Comparison of ENCODE assay signal across 8 mouse cellular contexts in genomic region chr4:141874601-141875460, GRCm38 (mm10). TPM values are rescaled to one million over a fixed set of nuclear protein-coding genes. Genes with fewer than 3 reads are reported as not detected.
A peak's percentile ranks its signal among the peaks of the same experiment; 100 is the strongest.
DNase-seq lines count a peak whose midpoint lies in the region; ATAC-seq and TF ChIP-seq lines count a peak whose summit lies in the region.

Gene Efhd2 (minus strand): TSS chr4:141874920.

- 1% methylated on average over 73 of the region's 73 CpGs for WGBS in bone marrow, adult 2 months
- under 1% methylated on average over 73 of the region's 73 CpGs for WGBS in embryonic facial prominence, embryonic 15.5 days
- under 1% methylated on average over 73 of the region's 73 CpGs for WGBS in heart, embryonic 10.5 days
- WGBS in kidney, embryonic 15.5 days, result under 1% methylated on average over 73 of the region's 73 CpGs
- under 1% methylated on average over 64 of the region's 73 CpGs for WGBS in liver, embryonic 13.5 days (ENCODE audit: insufficient replicate concordance)
- WGBS in stomach, postnatal 0 days, result under 1% methylated on average over 37 of the region's 73 CpGs

- peak within 1 kb of the TSS; percentile 55; the same call in 1 of the 2 replicates for H3K27ac ChIP-seq in bone marrow, adult 2 months (ENCODE audit: control insufficient read depth, insufficient read depth, low read depth, low read length, poor library complexity)
- H3K27ac ChIP-seq in embryonic facial prominence, embryonic 15.5 days (replicated peaks), result no peak within 1 kb of the TSS
- peak within 1 kb of the TSS; percentile 93 for H3K27ac ChIP-seq in heart, embryonic 10.5 days
- H3K27ac ChIP-seq in kidney, embryonic 15.5 days, result 0 out of 2 replicates have a peak within 1 kb of the TSS, but pooled peaks have one; percentile 2
- H3K27ac ChIP-seq in liver, embryonic 13.5 days, result peak within 1 kb of the TSS; percentile 91
- H3K27ac ChIP-seq in stomach, postnatal 0 days (replicated peaks), result peak within 1 kb of the TSS; percentile 83

- TF ChIP-seq EP300 in stomach, postnatal 0 days (optimal IDR thresholded peaks at IDR 0.05), result no peak

- H3K4me1 ChIP-seq in bone marrow, adult 2 months (ENCODE audit: control insufficient read depth, insufficient read depth, low read length), result peaks cover 4% of the 10 kb centered on the region
- H3K4me1 ChIP-seq in embryonic facial prominence, embryonic 15.5 days, result peaks cover 40% of the 10 kb centered on the region
- H3K4me1 ChIP-seq in heart, embryonic 10.5 days, result peaks cover 74% of the 10 kb centered on the region
- peaks cover 49% of the 10 kb centered on the region for H3K4me1 ChIP-seq in kidney, embryonic 15.5 days
- peaks cover 64% of the 10 kb centered on the region for H3K4me1 ChIP-seq in liver, embryonic 13.5 days (replicated peaks)
- peaks cover 9% of the 10 kb centered on the region for H3K4me1 ChIP-seq in stomach, postnatal 0 days (replicated peaks; ENCODE audit: control insufficient read depth, insufficient read depth)

- no peak for TF ChIP-seq CTCF in bone marrow, adult 2 months (IDR thresholded peaks at IDR 0.05; ENCODE audit: control insufficient read depth, insufficient read depth, low read length)
- peak; percentile 51 for TF ChIP-seq CTCF in stomach, postnatal 0 days (IDR thresholded peaks at IDR 0.05; ENCODE audit: low read depth)

- DNase-seq in CD4-positive helper T cell, adult 2 months (ENCODE audit: low read depth, low spot score), result peak; percentile 84
- peak; percentile 98 for DNase-seq in heart, embryonic 10.5 days (ENCODE audit: low spot score)
- DNase-seq in liver, embryonic 13.5 days, result peak; percentile 84
- peak; percentile 74 for DNase-seq in neural tube, embryonic 10.5 days (ENCODE audit: extremely low spot score, low spot score)
- peak; percentile 86 for DNase-seq in stomach, postnatal 0 days (ENCODE audit: low spot score)

- H3K36me3 ChIP-seq in embryonic facial prominence, embryonic 15.5 days, result no peaks in the 10 kb centered on the region
- peaks cover 24% of the 10 kb centered on the region for H3K36me3 ChIP-seq in heart, embryonic 10.5 days
- peaks cover 3% of the 10 kb centered on the region; the same call in 1 of the 2 replicates for H3K36me3 ChIP-seq in kidney, embryonic 15.5 days
- H3K36me3 ChIP-seq in liver, embryonic 13.5 days, result peaks cover 27% of the 10 kb centered on the region
- no peaks in the 10 kb centered on the region for H3K36me3 ChIP-seq in stomach, postnatal 0 days (ENCODE audit: control insufficient read depth, insufficient read depth, low read length)

- no peaks in the 10 kb centered on the region for H3K9me3 ChIP-seq in embryonic facial prominence, embryonic 15.5 days (replicated peaks)
- no peaks in the 10 kb centered on the region for H3K9me3 ChIP-seq in heart, embryonic 10.5 days
- H3K9me3 ChIP-seq in kidney, embryonic 15.5 days (replicated peaks), result no peaks in the 10 kb centered on the region
- no peaks in the 10 kb centered on the region for H3K9me3 ChIP-seq in liver, embryonic 13.5 days (replicated peaks)
- H3K9me3 ChIP-seq in stomach, postnatal 0 days (ENCODE audit: control insufficient read depth, low read length), result no peaks in the 10 kb centered on the region

- H3K4me3 ChIP-seq in bone marrow, adult 2 months (replicated peaks; ENCODE audit: control insufficient read depth, low read depth, low read length), result peak within 1 kb of the TSS; percentile 83
- peak within 1 kb of the TSS; percentile 71 for H3K4me3 ChIP-seq in embryonic facial prominence, embryonic 15.5 days (replicated peaks)
- peak within 1 kb of the TSS; percentile 74 for H3K4me3 ChIP-seq in heart, embryonic 10.5 days
- H3K4me3 ChIP-seq in kidney, embryonic 15.5 days (replicated peaks), result peak within 1 kb of the TSS; percentile 71
- peak within 1 kb of the TSS; percentile 91 for H3K4me3 ChIP-seq in liver, embryonic 13.5 days (replicated peaks)
- H3K4me3 ChIP-seq in stomach, postnatal 0 days (ENCODE audit: low read depth, low read length), result peak within 1 kb of the TSS; percentile 88

- H3K9ac ChIP-seq in embryonic facial prominence, embryonic 15.5 days, result peak within 1 kb of the TSS; percentile 74
- H3K9ac ChIP-seq in kidney, embryonic 15.5 days, result peak within 1 kb of the TSS; percentile 53
- H3K9ac ChIP-seq in liver, embryonic 13.5 days, result peak within 1 kb of the TSS; percentile 94
- H3K9ac ChIP-seq in stomach, postnatal 0 days (ENCODE audit: low read length), result peak within 1 kb of the TSS; percentile 90

- TF ChIP-seq POLR2A in bone marrow, adult 2 months (IDR thresholded peaks at IDR 0.05; ENCODE audit: borderline replicate concordance, control insufficient read depth, low read depth, low read length), result peak; percentile 85; the same call in 1 of the 2 replicates

- peak; percentile 89 for ATAC-seq in embryonic facial prominence, embryonic 15.5 days (ENCODE audit: insufficient number of reproducible peaks, low FRiP score, low TSS enrichment, low read depth)
- peak; percentile 93 for ATAC-seq in kidney, embryonic 15.5 days (replicated peaks; ENCODE audit: low FRiP score)
- ATAC-seq in liver, embryonic 13.5 days (ENCODE audit: low read depth), result peak; percentile 89
- ATAC-seq in stomach, postnatal 0 days (ENCODE audit: low FRiP score, low TSS enrichment), result peak; percentile 80

- peak within 1 kb of the TSS; percentile 95 for H3K4me2 ChIP-seq in embryonic facial prominence, embryonic 15.5 days (replicated peaks)
- H3K4me2 ChIP-seq in kidney, embryonic 15.5 days, result peak within 1 kb of the TSS; percentile 96
- peak within 1 kb of the TSS; percentile 97 for H3K4me2 ChIP-seq in liver, embryonic 13.5 days
- H3K4me2 ChIP-seq in stomach, postnatal 0 days (replicated peaks; ENCODE audit: low read depth), result peak within 1 kb of the TSS; percentile 95

- peaks cover 11% of the 10 kb centered on the region for H3K27me3 ChIP-seq in embryonic facial prominence, embryonic 15.5 days
- H3K27me3 ChIP-seq in heart, embryonic 10.5 days (ENCODE audit: insufficient read depth, poor library complexity, severe bottlenecking), result no peaks in the 10 kb centered on the region
- H3K27me3 ChIP-seq in kidney, embryonic 15.5 days, result peaks cover 17% of the 10 kb centered on the region
- H3K27me3 ChIP-seq in liver, embryonic 13.5 days, result peaks cover 26% of the 10 kb centered on the region
- H3K27me3 ChIP-seq in stomach, postnatal 0 days (ENCODE audit: control insufficient read depth, insufficient read depth, low read length), result no peaks in the 10 kb centered on the region

RNA-seq across cellular contexts. Expression of gene Efhd2, which starts in this region (rescaled TPM):
- 15.9 and 23.8 TPM in 2 replicates for polyA plus RNA-seq in bone marrow, adult 2 months (2011; ENCODE audit: insufficient read depth, insufficient read length, low replicate concordance, missing spikeins)
- 81.7 and 83.2 TPM in 2 replicates for polyA plus RNA-seq in embryonic facial prominence, embryonic 15.5 days (2015; fragmentation: Nextera tagmentation; extraction: Ambion mirVana)
- 139 and 151 TPM in 2 replicates for polyA plus RNA-seq in heart, embryonic 10.5 days (2016; fragmentation: Nextera tagmentation; extraction: Ambion mirVana)
- polyA plus RNA-seq in kidney, embryonic 15.5 days (2015; fragmentation: Nextera tagmentation; extraction: Ambion mirVana), result 53.9 and 56.7 TPM in 2 replicates
- polyA plus RNA-seq in liver, embryonic 13.5 days (2015; fragmentation: Nextera tagmentation; extraction: Ambion mirVana), result 51.5 and 52.9 TPM in 2 replicates
- 111 and 121 TPM in 2 replicates for polyA plus RNA-seq in stomach, postnatal 0 days (2015; fragmentation: Nextera tagmentation; extraction: Ambion mirVana)
